Mouse (Mus musculus) lung, adult 2 months (tissue): ENCODE data around the gene Cluh. TPM values are rescaled to one million over a fixed set of nuclear protein-coding genes. Genes with fewer than 3 reads are reported as not detected.

ENCODE experiments used
- DNase-seq: peaks from one replicate; pipeline ENCODE4 v3.0.0; 2022
- H3K4me1 ChIP-seq: fragments of 200-500 bp; 2 replicates; pipeline ENCODE4 v1.6.1; 2011; ENCODE audit warnings: low read length; ENCODE audit not compliant: control insufficient read depth, insufficient read depth
- H3K4me3 ChIP-seq: fragments of 200-500 bp; replicated peaks from 2 replicates; pipeline ENCODE3; 2011; ENCODE audit warnings: low read depth, mild to moderate bottlenecking, control low read depth, low read length; ENCODE audit errors: extremely low read depth
- CTCF ChIP-seq: fragments of 200-500 bp; IDR thresholded peaks from 2 replicates; pipeline ENCODE4 v1.5.1; 2011; ENCODE audit warnings: mild to moderate bottlenecking, low read length, control low read depth; ENCODE audit not compliant: insufficient read depth
- POLR2A ChIP-seq: fragments of 200-500 bp; IDR thresholded peaks from 2 replicates; pipeline ENCODE4 v1.6.1; 2011; ENCODE audit warnings: low read depth, mild to moderate bottlenecking, control low read depth, low read length, borderline replicate concordance; ENCODE audit errors: extremely low read depth
- WGBS: fragments of 180-500 bp; shearing (Covaris S2); methylation state at CpG from one replicate; pipeline ENCODE4 v1.1.7; 2018; 5-methylcytosine and 5-hydroxymethylcytosine counted together
- polyA plus RNA-seq: library from polyadenylated mRNA; depleted of rRNA; stranded (reverse); fragments of >200 nt; gene quantifications from 2 replicates; pipeline ENCODE4 v1.2.3, GENCODE M21; 2012

Cluh gene
- polyA plus RNA-seq, 1 experiment: 36.2 TPM

DNA sequence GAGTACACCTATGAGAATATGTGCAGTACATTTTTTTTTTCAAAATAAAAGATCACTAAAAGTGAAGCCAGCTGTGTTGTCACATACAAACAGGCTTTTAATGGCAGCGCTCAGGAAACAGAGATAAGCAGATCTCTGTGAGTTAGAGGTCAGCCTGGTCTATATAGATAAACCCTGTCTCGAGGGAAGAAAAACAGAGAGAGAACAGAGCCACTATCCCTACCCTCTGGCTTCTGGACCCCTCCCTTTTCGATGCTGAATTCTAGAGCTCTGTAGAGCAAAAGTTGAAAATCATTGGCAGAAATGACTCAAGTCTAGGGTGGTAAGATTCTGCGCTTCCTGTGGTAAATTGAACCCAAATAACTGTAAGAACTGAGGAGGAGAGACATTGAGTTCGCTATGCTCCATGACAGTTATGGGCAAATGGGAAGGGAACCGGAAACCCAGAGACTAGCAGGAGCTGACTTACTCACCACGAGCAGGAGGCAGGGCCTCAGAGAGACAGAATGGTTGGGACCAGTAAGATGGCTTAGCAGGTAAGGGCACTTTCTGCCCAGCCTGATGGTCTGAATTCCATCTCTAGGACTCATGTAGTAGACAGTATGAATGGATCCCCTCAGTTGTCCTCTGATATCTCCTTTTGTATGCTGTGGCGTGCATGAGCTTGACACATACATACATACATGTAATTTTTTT is 27.2 kb upstream of the Cluh start:
- H3K4me3 ChIP-seq: no peak overlapping the region
- TF ChIP-seq CTCF: no peak
- H3K4me1 ChIP-seq: no peaks in the 10 kb centered on the region
- no peak for DNase-seq
- WGBS: 53% methylated on average over 8 of the region's 8 CpGs

DNA sequence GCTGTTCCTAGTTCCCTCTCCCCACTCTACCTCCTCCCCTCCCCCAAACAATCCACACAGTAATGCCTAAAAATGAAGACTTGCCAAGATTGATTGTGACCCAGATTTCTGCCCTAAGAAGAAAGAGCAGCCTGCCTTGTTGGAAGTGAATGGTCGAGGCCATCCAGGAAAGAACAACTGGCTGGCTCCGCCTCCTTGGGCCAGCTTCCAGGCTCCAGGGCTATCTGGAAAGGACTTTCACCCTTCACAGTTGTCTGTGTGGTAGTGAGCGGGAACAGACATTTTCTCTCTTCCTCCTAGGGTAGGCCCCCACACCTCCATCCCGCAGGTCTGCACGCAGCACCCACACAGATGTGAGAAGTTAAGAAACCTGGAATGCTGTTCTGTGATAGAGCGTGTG is 25.6 kb upstream of the Cluh start:
- no peak overlapping the region for H3K4me3 ChIP-seq
- WGBS: 68% methylated on average over 6 of the region's 6 CpGs
- no peak for DNase-seq
- TF ChIP-seq CTCF (no peak), POLR2A (no peak)
- H3K4me1 ChIP-seq: no peaks in the 10 kb centered on the region

GRCm38 (mm10) chr11:74625333-74625732 is 24.0 kb upstream of the Cluh start:
- TF ChIP-seq POLR2A (no peak), CTCF (no peak)
- H3K4me3 ChIP-seq: no peak overlapping the region
- H3K4me1 ChIP-seq: no peaks in the 10 kb centered on the region
- DNase-seq: no peak

DNA sequence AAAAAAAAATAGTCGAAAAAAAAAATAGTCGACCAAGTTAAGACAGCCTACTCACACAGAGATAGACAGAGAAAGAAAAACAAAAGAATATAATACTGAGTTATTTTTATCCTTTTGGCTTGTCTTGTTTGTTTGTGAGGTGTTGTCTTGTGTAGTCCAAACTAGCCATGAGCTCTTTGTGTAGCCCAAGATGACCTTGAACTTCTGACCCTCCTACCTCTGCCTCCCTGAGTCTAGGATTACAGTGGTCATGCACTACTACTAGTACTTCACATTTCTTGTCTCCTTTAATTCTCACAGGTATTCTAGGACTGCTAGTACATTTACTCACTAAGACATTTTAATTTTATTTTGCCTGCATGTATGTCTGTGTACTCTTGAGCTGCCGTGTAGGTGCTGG is 21.8 kb upstream of the Cluh start:
- DNase-seq: no peak
- no peak overlapping the region for H3K4me3 ChIP-seq
- WGBS: 68% methylated on average over 3 of the region's 3 CpGs
- no peaks in the 10 kb centered on the region for H3K4me1 ChIP-seq
- TF ChIP-seq POLR2A: no peak
- TF ChIP-seq CTCF: no peak

DNA sequence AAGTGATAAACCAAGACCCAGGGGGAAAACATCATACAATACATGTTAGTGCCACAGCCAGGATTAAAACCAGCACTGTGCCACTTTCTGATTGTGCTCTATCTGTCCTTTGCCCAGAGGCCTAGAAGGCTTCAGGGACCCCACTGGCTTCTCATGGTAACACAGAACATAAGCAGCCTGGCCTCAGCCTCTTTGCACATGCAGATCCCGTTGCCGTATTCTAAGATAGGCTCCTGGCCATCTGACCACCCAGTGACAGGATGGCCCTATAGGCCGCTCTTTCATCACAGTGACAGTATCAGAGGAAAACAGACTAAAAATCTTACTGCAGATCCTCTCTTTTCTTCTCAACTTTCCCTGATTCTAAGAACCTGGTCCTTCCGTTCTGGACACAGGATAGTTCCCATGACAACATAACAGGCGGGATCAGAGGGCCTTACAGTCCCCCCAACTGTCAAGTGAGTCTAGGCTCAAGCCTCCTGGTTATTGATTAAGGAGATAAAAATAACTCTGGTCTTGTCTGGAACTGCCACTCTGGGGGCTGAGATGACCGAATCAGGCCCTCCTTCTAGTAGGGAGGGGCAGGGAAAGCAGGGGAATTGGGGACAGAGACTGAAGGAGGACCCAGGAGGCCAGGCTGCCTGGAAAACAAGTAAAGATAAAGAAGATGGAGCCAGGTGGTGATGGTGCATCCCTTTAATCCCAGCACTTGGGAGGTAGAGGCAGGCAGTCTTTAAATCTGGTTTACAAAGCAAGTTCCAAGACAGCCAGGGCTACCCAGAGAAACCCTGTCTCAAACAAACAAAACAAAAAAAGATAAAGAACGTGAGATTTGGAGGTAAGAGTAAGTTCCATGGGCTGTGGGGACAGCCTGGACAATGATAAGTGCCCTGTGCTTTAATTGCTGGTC is 17.2 kb upstream of the Cluh start:
- no peaks in the 10 kb centered on the region for H3K4me1 ChIP-seq

DNA sequence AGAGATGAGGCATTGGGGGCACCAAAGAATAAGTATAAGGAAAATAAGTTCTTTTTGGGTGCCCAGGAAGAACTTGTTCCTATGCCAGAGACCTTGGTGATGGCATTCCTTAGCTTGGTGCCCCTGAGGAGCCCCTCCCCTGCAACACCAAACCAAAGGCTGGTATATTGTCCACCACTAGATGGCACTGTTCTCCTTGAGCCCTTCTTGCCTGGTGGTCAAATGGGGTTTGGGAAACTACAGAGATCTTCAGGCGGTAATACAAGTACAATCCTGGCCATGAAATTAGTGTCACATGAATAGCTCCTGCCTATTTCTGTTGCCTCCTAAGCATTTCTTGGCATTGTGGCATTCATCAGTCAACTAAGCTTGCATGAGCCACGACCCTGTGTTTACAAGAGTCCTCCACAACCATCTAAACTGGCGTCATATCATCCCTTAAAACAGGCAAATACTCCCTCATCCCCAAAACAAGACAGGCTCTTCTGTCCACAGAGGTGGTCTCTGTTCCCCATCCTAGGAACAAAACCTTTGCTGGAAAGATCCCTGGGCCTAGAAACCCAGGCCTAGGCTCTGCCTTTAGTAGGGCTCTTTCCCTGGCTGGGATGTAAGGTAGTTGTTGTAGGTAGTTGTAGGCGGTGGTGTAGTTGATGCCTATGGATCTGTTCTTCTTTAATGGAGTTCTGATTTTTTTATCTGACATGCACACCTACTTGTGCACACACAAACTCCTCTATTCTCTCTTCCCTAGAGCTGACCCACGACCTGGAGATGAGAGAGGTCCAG is 14.6 kb upstream of the Cluh start:
- Histone ChIP-seq H3K4me1 (peaks cover 5% of the 10 kb centered on the region), H3K4me3 (no peak overlapping the region)
- WGBS: 64% methylated on average over 5 of the region's 5 CpGs
- DNase-seq: peak; percentile 51
- TF ChIP-seq POLR2A (no peak), CTCF (peak; percentile 79)

More for the DNA sequence above, 17.2 kb upstream of the Cluh start:
- 61% methylated on average over 7 of the region's 7 CpGs for WGBS
- TF ChIP-seq POLR2A (no peak), CTCF (no peak)
- H3K4me3 ChIP-seq: no peak overlapping the region
- DNase-seq: no peak

- DNase-seq: no peak
- peaks cover 5% of the 10 kb centered on the region for H3K4me1 ChIP-seq
- peak overlapping the region; percentile 83 for H3K4me3 ChIP-seq
- TF ChIP-seq POLR2A (no peak), CTCF (no peak)
- 16% methylated on average over 8 of the region's 8 CpGs for WGBS
These were observed 11.8 kb upstream of the Cluh start for GRCm38 (mm10) chr11:74637486-74637885.

DNA sequence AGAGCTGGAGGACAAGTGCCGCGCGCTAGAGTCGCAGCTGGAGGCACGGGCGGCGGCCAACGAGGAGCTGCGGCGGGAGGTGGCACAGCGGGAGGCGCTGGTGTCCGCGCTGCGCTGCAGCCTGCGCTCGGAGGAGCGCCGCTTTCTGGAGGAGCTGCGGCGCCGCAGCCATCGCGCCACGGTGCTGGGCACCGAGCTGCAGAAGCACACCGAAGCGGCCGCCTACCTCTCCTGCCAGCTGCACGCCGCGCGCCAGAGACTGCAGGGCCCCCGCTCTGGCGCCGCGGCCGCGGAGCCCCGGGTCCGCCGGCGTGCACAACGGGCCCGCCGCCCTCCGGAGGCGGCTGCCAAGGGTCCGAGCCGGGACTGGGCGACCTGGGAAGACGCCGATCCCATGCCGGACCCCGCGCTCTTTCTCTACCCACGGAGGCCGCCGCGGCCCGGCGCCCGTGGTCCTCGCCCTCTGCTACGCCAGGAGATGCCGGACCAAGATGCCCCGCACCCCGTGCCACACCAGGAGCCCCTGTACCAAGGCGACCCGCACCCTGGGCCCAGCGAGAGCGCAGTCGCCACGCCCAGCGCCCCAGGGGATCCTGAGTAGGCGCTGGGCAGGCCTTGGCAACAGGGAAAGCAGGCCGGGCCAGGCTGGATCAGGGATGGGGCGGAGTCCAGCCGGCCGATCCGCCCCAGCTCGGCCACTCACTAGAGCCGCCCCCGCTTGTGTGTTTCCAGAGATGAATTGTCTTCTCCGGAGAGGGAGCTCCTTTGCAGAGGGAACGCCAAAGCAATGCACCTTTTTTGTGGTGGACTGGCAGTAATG is 11.1 kb upstream of the Cluh start:
- under 1% methylated on average over 86 of the region's 86 CpGs for WGBS
- DNase-seq: peak; percentile 76
- peaks cover 5% of the 10 kb centered on the region for H3K4me1 ChIP-seq

More for the DNA sequence above, 11.1 kb upstream of the Cluh start:
- TF ChIP-seq CTCF: 0 out of 2 replicates have a peak, but pooled peaks have one; percentile 18
- TF ChIP-seq POLR2A: 0 out of 2 replicates have a peak, but pooled peaks have one; percentile 29
- peak overlapping the region; percentile 83 for H3K4me3 ChIP-seq
